Mouse (Mus musculus) lung, adult 2 months (tissue): ENCODE measurements around the gene Gm14459. TPM values are rescaled to one million over a fixed set of nuclear protein-coding genes. Genes with fewer than 3 reads are reported as not detected.
"Not testable (repeated sequence)": the region's sequence is repeated elsewhere in the genome, so short reads cannot be mapped to it uniquely, and the experiment has no call there.

Experiments
- DNase-seq: peaks from one replicate; pipeline ENCODE4 v3.0.0; 2022
- H3K4me1 ChIP-seq: fragments of 200-500 bp; 2 replicates; pipeline ENCODE4 v1.6.1; 2011; ENCODE audit warnings: low read length; ENCODE audit not compliant: control insufficient read depth, insufficient read depth
- H3K4me3 ChIP-seq: fragments of 200-500 bp; replicated peaks from 2 replicates; pipeline ENCODE3; 2011; ENCODE audit warnings: low read depth, mild to moderate bottlenecking, control low read depth, low read length; ENCODE audit errors: extremely low read depth
- CTCF ChIP-seq: fragments of 200-500 bp; IDR thresholded peaks from 2 replicates; pipeline ENCODE4 v1.5.1; 2011; ENCODE audit warnings: mild to moderate bottlenecking, low read length, control low read depth; ENCODE audit not compliant: insufficient read depth
- POLR2A ChIP-seq: fragments of 200-500 bp; IDR thresholded peaks from 2 replicates; pipeline ENCODE4 v1.6.1; 2011; ENCODE audit warnings: low read depth, mild to moderate bottlenecking, control low read depth, low read length, borderline replicate concordance; ENCODE audit errors: extremely low read depth
- WGBS: fragments of 180-500 bp; shearing (Covaris S2); methylation state at CpG from one replicate; pipeline ENCODE4 v1.1.7; 2018; 5-methylcytosine and 5-hydroxymethylcytosine counted together
- polyA plus RNA-seq: library from polyadenylated mRNA; depleted of rRNA; stranded (reverse); fragments of >200 nt; gene quantifications from 2 replicates; pipeline ENCODE4 v1.2.3, GENCODE M21; 2012; rRNA removed

Gene Gm14459
- polyA plus RNA-seq = not detected in 2 replicates

GRCm38 (mm10) chrX:8524854-8525253 lies at the start of gene Gm14459:
Gene Gm14459, minus strand, starts transcription at chrX:8524954.
- no peak for DNase-seq
- WGBS = 74% methylated on average over 2 of the region's 2 CpGs
- Histone ChIP-seq H3K4me1 (no peaks in the 10 kb centered on the region), H3K4me3 (no peak within 1 kb of the TSS)
- TF ChIP-seq POLR2A (no peak), CTCF (no peak)

DNA sequence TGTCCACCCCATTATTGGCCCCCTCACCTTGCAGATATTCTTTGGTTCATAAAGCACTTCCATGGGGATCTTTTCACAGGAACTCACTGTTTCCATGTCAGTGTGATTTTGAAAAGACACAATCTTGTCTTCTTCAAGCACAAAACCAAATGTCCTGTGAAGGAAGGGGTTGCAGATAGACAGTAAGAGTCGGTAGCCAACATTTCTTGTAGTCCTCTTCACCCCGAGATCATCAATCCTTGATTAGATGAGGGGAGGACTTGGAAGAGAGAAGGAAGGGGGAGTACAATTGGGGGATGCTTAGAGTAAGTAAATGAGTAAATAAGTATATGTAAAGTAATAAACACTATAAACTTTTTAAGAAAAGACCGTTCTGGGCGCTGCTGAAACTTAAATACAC lies 23.4 kb upstream of the Gm14459 start, which contains the start of gene Ssxb6:
TSS of gene Ssxb6 (minus strand) at position 101 of the 400 bp plus-strand sequence.
- H3K4me1 ChIP-seq, H3K4me3 ChIP-seq, DNase-seq: not testable (repeated sequence)
- WGBS = 49% methylated on average over 4 of the region's 4 CpGs

Other genes starting within 250 kb of the Gm14459 start
- gene Ssxb10, start 197.5 kb downstream of the Gm14459 start, polyA plus RNA-seq = not detected in 2 replicates
- gene Ssxb9, start 158.0 kb downstream of the Gm14459 start, polyA plus RNA-seq = not detected in 2 replicates
- gene Ssxb1, start 111.6 kb downstream of the Gm14459 start, polyA plus RNA-seq = not detected in 2 replicates
- not detected in 2 replicates for gene Ssxb2, start 63.2 kb downstream of the Gm14459 start, polyA plus RNA-seq
- gene Ssxb6, start 23.3 kb upstream of the Gm14459 start, polyA plus RNA-seq = not detected in 2 replicates
- not detected in 2 replicates for gene Ssxb3, start 66.9 kb upstream of the Gm14459 start, polyA plus RNA-seq
- gene Ssxb8, start 165.9 kb upstream of the Gm14459 start, polyA plus RNA-seq = not detected in 2 replicates
- not detected in 2 replicates for gene Ssx9, start 223.5 kb upstream of the Gm14459 start, polyA plus RNA-seq